Mouse (Mus musculus): Measurements from ENCODE around the gene Galntl6. TPM values are rescaled to one million over a fixed set of nuclear protein-coding genes. Genes with fewer than 3 reads are reported as not detected.

Gene Galntl6
- polyA plus RNA-seq, 1 experiment from 2014 or later, result 0.21 TPM

DNA sequence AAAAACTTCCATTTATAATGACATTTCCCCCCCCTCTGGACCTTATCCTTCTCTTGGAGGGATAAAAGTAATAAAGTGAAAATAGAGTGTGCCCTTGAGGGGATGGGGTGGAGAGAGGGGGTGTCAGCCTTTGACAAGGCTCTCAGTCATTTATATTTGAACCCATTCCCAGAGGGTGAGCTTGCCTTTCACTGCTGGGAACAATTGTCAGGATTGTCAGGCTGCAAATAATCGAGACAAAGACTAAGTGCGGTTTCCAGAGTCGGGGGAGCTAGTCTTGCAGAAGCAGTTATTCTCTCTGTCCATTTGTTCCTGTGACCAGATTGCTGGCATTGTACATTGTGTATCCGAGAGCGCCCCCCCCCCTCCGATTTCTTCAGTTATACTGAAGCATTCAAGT lies 988.9 kb downstream of the Galntl6 start:
- H3K27ac ChIP-seq (ENCODE audit: low read depth, low read length), result no peak overlapping the region
- no peak overlapping the region for H3K4me2 ChIP-seq
- H3K9me3 ChIP-seq (replicated peaks; ENCODE audit: control insufficient read depth, low read length), result no peaks in the 10 kb centered on the region
- no peak for ATAC-seq (replicated peaks; ENCODE audit: insufficient number of reproducible peaks, low FRiP score, low TSS enrichment)
- no peaks in the 10 kb centered on the region for H3K36me3 ChIP-seq (ENCODE audit: control insufficient read depth, insufficient read depth, low read length)
- H3K9ac ChIP-seq (ENCODE audit: low read depth, low read length), result no peak overlapping the region
- 79% methylated on average over 6 of the region's 6 CpGs for WGBS (ENCODE audit: insufficient replicate concordance)
- H3K4me3 ChIP-seq (ENCODE audit: low read depth, low read length), result no peak overlapping the region
- no peaks in the 10 kb centered on the region for H3K27me3 ChIP-seq (ENCODE audit: control insufficient read depth, insufficient read depth, low read length)
- no peaks in the 10 kb centered on the region for H3K4me1 ChIP-seq (ENCODE audit: control insufficient read depth, insufficient read depth, low read length)

DNA sequence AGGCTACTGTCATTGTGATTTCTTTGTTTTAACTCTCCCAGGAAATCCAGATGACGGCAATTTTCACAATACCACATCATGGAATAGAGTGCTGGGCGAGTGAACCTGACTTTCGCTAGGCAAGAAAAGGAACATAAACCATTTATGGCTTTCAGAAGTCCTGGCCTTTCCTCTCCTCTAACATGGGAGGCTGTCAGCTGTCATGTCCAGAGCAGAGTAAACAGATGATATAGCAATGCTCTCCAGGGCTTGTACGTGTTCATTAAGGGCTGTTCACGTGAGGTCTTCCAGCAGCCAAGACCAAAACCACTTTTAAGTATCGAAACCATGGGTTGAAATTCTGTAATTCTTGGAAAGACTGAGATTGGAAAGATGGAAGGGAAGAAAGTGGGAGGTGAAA lies 989.3 kb downstream of the Galntl6 start:
- WGBS (ENCODE audit: insufficient replicate concordance), result 78% methylated on average over 6 of the region's 6 CpGs
- Histone ChIP-seq H3K4me2 (no peak overlapping the region), H3K4me1 (ENCODE audit: control insufficient read depth, insufficient read depth, low read length) (no peaks in the 10 kb centered on the region), H3K36me3 (ENCODE audit: control insufficient read depth, insufficient read depth, low read length) (no peaks in the 10 kb centered on the region), H3K27ac (ENCODE audit: low read depth, low read length) (no peak overlapping the region), H3K9ac (ENCODE audit: low read depth, low read length) (no peak overlapping the region), H3K9me3 (replicated peaks; ENCODE audit: control insufficient read depth, low read length) (no peaks in the 10 kb centered on the region), H3K27me3 (ENCODE audit: control insufficient read depth, insufficient read depth, low read length) (no peaks in the 10 kb centered on the region), H3K4me3 (ENCODE audit: low read depth, low read length) (no peak overlapping the region)
- ATAC-seq (replicated peaks; ENCODE audit: insufficient number of reproducible peaks, low FRiP score, low TSS enrichment), result no peak

- Histone ChIP-seq H3K4me3 (ENCODE audit: low read depth, low read length) (no peak overlapping the region), H3K4me1 (ENCODE audit: control insufficient read depth, insufficient read depth, low read length) (no peaks in the 10 kb centered on the region), H3K9me3 (replicated peaks; ENCODE audit: control insufficient read depth, low read length) (no peaks in the 10 kb centered on the region), H3K36me3 (ENCODE audit: control insufficient read depth, insufficient read depth, low read length) (no peaks in the 10 kb centered on the region), H3K9ac (ENCODE audit: low read depth, low read length) (no peak overlapping the region), H3K4me2 (no peak overlapping the region), H3K27ac (ENCODE audit: low read depth, low read length) (no peak overlapping the region), H3K27me3 (ENCODE audit: control insufficient read depth, insufficient read depth, low read length) (no peaks in the 10 kb centered on the region)
- no peak for ATAC-seq (replicated peaks; ENCODE audit: insufficient number of reproducible peaks, low FRiP score, low TSS enrichment)
- 76% methylated on average over 6 of the region's 6 CpGs for WGBS (ENCODE audit: insufficient replicate concordance)
These were observed 990.0 kb downstream of the Galntl6 start for GRCm38 (mm10) chr8:57922214-57923070.

DNA sequence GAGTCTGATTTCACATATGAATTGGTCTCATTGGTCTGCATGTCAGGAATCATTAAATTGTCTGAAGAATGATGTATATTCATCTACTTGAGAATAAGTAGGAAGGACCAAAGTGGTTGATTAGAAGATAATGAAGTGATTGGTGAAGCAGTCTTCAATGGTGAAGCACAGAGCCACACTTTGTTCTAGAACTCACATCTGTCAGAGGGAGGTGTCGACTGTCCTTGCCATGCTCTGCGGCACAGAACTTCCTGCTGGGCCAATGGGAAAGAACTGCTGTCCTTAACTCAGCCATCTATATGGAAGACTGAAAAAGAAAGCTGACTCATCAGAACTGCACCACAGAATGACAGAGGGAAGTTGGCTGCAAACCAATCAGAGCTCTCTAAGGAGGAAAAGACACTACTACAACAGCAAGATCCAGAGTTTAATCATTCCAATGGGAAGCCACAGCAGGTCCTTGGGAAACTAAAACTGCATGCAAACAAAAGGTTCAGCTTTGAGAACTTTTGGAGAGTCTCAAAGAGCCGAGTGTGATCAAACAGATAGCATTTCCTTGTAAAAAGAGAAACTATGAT lies 992.0 kb downstream of the Galntl6 start:
- Histone ChIP-seq H3K9me3 (replicated peaks; ENCODE audit: control insufficient read depth, low read length) (no peaks in the 10 kb centered on the region), H3K9ac (ENCODE audit: low read depth, low read length) (no peak overlapping the region), H3K27me3 (ENCODE audit: control insufficient read depth, insufficient read depth, low read length) (no peaks in the 10 kb centered on the region), H3K4me3 (ENCODE audit: low read depth, low read length) (no peak overlapping the region), H3K4me2 (no peak overlapping the region), H3K36me3 (ENCODE audit: control insufficient read depth, insufficient read depth, low read length) (no peaks in the 10 kb centered on the region), H3K4me1 (ENCODE audit: control insufficient read depth, insufficient read depth, low read length) (no peaks in the 10 kb centered on the region), H3K27ac (ENCODE audit: low read depth, low read length) (no peak overlapping the region)
- WGBS (ENCODE audit: insufficient replicate concordance), result 72% methylated on average over 3 of the region's 3 CpGs
- no peak for ATAC-seq (replicated peaks; ENCODE audit: insufficient number of reproducible peaks, low FRiP score, low TSS enrichment)

GRCm38 (mm10) chr8:57918720-57919640 lies 993.5 kb downstream of the Galntl6 start:
- Histone ChIP-seq H3K4me1 (ENCODE audit: control insufficient read depth, insufficient read depth, low read length) (no peaks in the 10 kb centered on the region), H3K4me3 (ENCODE audit: low read depth, low read length) (no peak overlapping the region), H3K9ac (ENCODE audit: low read depth, low read length) (no peak overlapping the region), H3K9me3 (replicated peaks; ENCODE audit: control insufficient read depth, low read length) (no peaks in the 10 kb centered on the region), H3K36me3 (ENCODE audit: control insufficient read depth, insufficient read depth, low read length) (no peaks in the 10 kb centered on the region), H3K4me2 (no peak overlapping the region), H3K27me3 (ENCODE audit: control insufficient read depth, insufficient read depth, low read length) (no peaks in the 10 kb centered on the region), H3K27ac (ENCODE audit: low read depth, low read length) (no peak overlapping the region)
- WGBS (ENCODE audit: insufficient replicate concordance), result 75% methylated on average over 9 of the region's 9 CpGs
- ATAC-seq (replicated peaks; ENCODE audit: insufficient number of reproducible peaks, low FRiP score, low TSS enrichment), result no peak

DNA sequence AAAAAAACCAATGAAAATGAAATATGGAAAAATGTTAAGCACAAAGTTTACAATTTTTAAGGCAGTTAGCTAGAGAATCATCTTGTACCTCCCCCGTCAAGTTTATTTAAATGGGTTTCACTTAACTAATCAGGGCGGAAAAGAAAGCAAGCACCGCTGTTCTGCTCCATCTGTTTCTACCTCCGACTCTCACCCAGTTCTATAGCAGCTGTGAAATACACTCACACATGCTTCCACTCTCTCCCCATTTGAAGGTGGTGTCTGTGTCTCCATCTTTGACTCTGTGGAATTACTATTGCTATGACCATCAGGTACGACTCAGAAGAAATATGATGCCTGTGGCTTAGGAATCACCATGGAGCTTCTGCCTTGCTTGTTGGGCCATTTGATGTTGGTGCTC lies 1019.1 kb downstream of the Galntl6 start:
- no peak overlapping the region for H3K4me3 ChIP-seq (ENCODE audit: low read depth, low read length)
- no peak overlapping the region for H3K27ac ChIP-seq (ENCODE audit: low read depth, low read length)
- no peaks in the 10 kb centered on the region for H3K4me1 ChIP-seq (ENCODE audit: control insufficient read depth, insufficient read depth, low read length)
- H3K9ac ChIP-seq (ENCODE audit: low read depth, low read length), result no peak overlapping the region
- H3K4me2 ChIP-seq, result no peak overlapping the region
- H3K9me3 ChIP-seq (replicated peaks; ENCODE audit: control insufficient read depth, low read length), result no peaks in the 10 kb centered on the region; the same call in 1 of the 2 replicates
- H3K27me3 ChIP-seq (ENCODE audit: control insufficient read depth, insufficient read depth, low read length), result no peaks in the 10 kb centered on the region
- 90% methylated on average over 5 of the region's 5 CpGs for WGBS (ENCODE audit: insufficient replicate concordance)
- no peak for ATAC-seq (replicated peaks; ENCODE audit: insufficient number of reproducible peaks, low FRiP score, low TSS enrichment)
- H3K36me3 ChIP-seq (ENCODE audit: control insufficient read depth, insufficient read depth, low read length), result no peaks in the 10 kb centered on the region

DNA sequence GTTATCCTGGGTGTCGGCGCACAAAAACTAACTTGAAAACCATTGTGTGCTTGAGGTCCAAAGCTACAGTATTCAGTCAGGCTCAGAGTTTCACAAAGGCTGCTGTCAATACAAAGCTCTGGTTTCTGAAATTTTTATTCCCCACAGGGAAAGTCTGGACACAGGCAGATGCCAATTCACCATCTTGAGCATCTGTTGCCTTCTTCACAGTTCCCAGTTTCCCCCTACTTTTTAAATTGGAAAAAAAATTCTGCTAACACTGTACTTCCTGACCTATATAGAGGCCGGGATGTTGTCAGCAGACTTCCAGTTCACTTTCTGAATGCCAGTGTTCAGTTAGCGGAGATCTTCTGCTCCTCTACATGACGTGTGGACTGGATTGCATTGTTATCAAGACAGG lies 1020.3 kb downstream of the Galntl6 start:
- no peaks in the 10 kb centered on the region for H3K36me3 ChIP-seq (ENCODE audit: control insufficient read depth, insufficient read depth, low read length)
- H3K4me1 ChIP-seq (ENCODE audit: control insufficient read depth, insufficient read depth, low read length), result no peaks in the 10 kb centered on the region
- H3K4me2 ChIP-seq, result no peak overlapping the region
- no peak overlapping the region for H3K9ac ChIP-seq (ENCODE audit: low read depth, low read length)
- no peaks in the 10 kb centered on the region for H3K27me3 ChIP-seq (ENCODE audit: control insufficient read depth, insufficient read depth, low read length)
- ATAC-seq (replicated peaks; ENCODE audit: insufficient number of reproducible peaks, low FRiP score, low TSS enrichment), result no peak
- no peak overlapping the region for H3K4me3 ChIP-seq (ENCODE audit: low read depth, low read length)
- WGBS (ENCODE audit: insufficient replicate concordance), result 76% methylated on average over 5 of the region's 5 CpGs
- no peaks in the 10 kb centered on the region; the same call in 1 of the 2 replicates for H3K9me3 ChIP-seq (replicated peaks; ENCODE audit: control insufficient read depth, low read length)
- no peak overlapping the region for H3K27ac ChIP-seq (ENCODE audit: low read depth, low read length)

DNA sequence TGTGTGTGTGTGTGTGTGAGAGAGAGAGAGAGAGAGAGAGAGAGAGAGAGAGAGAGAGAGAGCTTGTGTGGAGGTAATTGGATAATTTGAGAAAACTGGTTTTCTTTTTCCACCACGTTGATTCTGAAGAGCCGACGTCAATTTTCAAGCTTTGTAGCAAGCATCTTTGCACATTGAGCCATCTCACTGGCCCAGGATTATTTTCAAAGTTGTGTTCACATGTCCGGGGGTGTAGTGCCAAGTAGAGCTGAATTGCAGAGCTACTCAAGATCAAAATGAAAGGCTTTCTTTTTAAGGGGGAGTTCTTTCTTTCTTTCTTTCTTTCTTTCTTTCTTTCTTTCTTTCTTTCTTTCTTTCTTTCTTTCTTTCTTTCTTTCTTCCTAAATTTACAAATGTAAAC lies 1022.3 kb downstream of the Galntl6 start:
- Histone ChIP-seq H3K9ac (ENCODE audit: low read depth, low read length) (no peak overlapping the region), H3K27ac (ENCODE audit: low read depth, low read length) (no peak overlapping the region), H3K4me2 (no peak overlapping the region), H3K4me3 (ENCODE audit: low read depth, low read length) (no peak overlapping the region), H3K27me3 (ENCODE audit: control insufficient read depth, insufficient read depth, low read length) (no peaks in the 10 kb centered on the region), H3K9me3 (replicated peaks; ENCODE audit: control insufficient read depth, low read length) (no peaks in the 10 kb centered on the region; the same call in 1 of the 2 replicates), H3K36me3 (ENCODE audit: control insufficient read depth, insufficient read depth, low read length) (no peaks in the 10 kb centered on the region), H3K4me1 (ENCODE audit: control insufficient read depth, insufficient read depth, low read length) (no peaks in the 10 kb centered on the region)
- WGBS (ENCODE audit: insufficient replicate concordance), result 84% methylated on average over 4 of the region's 4 CpGs
- no peak for ATAC-seq (replicated peaks; ENCODE audit: insufficient number of reproducible peaks, low FRiP score, low TSS enrichment)

Data from heart, embryonic 11.5 days (tissue).